Mouse (Mus musculus) left cerebral cortex, postnatal 10 days (tissue): ENCODE measurements around the gene Flt4. TPM values are rescaled to one million over a fixed set of nuclear protein-coding genes. Genes with fewer than 3 reads are reported as not detected.
"Not testable (repeated sequence)": the region's sequence is repeated elsewhere in the genome, so short reads cannot be mapped to it uniquely, and the experiment has no call there.

Experiments used
- DNase-seq, 2 experiments: peaks; one replicate each; pipeline ENCODE4 v3.0.0; 2021 to 2022; ENCODE audit warnings: low spot score in 2 of 2, mixed read lengths in 1 of 2; ENCODE audit errors: extremely low spot score in 1 of 2
- intact Hi-C: fragments of 180-260 bp; cut with DNase I; formaldehyde crosslinking; loops from one replicate; pipeline ENCODE4 v1.15.1; 2025
- total RNA-seq, 2 experiments: library from RNA; stranded (reverse); gene quantifications; 2 replicates each; pipeline ENCODE4 v1.2.3; 2021

The Flt4 gene
- total RNA-seq, result 1 to 10 TPM; 3.4 to 3.8 TPM

DNA sequence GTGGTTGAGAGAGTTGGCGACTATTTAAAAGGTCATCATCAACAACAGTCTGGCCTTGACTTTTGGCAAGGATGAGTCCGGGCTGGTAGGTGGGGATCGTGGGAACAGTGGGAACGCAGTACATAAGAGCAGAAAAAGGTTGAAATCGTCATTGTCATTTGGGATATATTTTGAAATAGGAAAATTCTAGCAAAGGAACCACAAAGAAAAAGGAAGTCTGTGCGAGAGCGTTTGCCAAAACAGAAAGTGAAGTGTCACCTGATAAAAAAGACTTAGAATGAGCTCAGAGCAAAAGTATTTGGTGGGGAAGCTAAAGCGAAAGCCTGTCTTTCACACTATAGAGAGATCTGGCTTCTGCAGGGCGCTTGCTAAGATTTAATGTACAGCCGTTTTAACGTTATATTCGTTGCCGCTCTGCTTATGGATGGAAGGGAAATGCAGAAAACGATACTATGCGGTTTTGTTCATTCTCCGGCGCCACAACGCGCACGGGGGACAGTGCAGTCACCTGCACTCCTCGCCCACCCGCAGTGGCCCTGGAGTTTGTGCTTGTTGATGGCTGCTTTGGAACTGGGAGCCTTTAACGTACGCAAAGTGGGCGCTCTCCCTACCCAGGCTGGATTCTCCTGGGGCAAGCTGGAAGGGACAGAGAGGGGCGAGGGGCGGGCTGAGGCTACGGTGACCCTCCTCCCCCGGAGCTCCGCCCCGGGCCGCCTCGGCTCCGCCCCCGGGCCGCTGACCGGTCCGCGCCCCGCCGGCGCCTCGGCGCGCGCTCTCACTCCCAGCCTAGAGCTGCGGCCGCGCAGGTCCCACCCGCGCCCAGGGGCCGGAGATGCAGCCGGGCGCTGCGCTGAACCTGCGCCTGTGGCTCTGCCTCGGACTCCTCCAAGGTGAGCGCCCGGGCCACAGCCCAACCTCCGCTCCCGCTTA lies at the start of gene Flt4:
Flt4 (plus strand) TSS at position 326 of the 930 bp plus-strand sequence.
- intact Hi-C loops, result not testable (repeated sequence)
- DNase-seq, result peak in 1 of 2 experiments; percentile 36

DNA sequence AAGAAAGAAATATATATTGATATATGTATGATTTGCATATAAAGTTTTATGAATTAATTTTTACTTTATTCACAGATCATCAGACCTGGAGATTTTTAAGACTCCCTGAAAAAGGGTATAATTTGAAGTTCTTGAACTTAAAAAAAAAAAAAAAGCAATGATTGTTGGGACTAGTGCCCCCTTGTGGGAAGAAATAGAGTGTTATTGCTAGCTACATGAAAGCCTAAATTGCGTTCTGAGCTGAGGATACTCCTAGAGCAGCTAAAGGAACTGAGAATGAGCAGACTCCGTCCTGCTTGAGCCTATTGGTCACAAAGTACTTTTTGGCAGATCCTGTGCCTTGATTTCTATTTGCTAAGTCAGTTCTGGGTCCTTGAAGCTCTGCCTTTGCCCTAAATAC lies 34.0 kb upstream of the Flt4 start:
- intact Hi-C loops, DNase-seq: not testable (repeated sequence)

DNA sequence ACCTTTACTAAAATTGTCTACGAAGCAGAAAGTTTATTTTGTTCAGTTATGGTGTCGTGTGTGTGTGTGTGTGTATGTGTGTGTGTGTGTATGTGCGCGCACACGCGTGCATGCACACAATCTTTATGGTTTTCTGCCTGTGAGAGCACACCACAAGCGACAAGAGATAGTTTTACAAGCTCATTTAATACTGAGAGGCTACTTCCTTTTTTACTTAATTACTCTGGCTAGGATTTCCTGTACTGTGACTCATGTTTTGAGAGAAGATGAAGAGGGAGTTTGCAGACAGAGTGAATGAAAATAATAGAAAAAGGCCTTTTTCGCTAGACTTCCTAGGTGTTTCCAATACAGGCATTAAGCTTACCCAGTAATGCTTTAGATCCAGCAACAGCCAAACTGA lies 28.6 kb upstream of the Flt4 start:
- intact Hi-C loops, DNase-seq: not testable (repeated sequence)

DNA sequence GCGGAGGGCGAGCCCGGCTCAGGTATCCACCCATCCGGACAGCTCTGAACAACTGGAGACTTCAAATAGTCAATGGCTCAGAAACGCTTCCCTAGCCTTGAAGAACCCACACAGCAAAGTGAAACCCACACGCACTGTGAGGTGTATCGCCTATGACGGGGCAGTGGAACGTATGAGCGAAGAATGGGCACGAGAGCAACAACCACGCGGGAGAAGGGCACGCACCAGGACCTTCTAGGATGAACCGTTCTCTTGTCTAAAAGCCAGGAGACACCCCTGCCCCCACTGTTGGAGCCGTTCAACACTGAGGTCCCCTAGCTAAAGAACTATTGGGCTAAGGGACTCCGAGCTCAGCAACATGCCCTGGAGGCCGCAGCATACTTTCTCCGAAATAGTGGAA lies 18.9 kb upstream of the Flt4 start:
- intact Hi-C loops, result no loop called here
- DNase-seq, result no peak

DNA sequence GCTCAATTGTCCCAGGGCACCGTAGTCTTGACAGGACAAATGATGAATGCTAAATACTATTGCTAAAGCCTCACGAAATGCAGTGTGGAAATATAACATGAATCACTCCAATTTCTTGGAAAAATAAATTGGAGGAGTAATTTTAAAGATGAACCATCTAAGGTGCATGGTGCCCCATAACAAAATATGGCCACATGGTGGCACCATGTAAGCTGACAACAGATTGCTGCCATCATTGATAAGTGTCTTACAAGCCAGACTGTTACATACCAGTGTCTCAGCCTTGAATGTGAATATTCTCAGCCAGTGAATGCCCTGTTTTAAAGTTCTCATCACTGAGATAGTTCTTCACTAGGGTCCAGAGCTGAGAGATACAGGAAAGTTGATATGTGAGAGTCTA lies 11.9 kb upstream of the Flt4 start:
- DNase-seq, intact Hi-C loops: not testable (repeated sequence)

DNA sequence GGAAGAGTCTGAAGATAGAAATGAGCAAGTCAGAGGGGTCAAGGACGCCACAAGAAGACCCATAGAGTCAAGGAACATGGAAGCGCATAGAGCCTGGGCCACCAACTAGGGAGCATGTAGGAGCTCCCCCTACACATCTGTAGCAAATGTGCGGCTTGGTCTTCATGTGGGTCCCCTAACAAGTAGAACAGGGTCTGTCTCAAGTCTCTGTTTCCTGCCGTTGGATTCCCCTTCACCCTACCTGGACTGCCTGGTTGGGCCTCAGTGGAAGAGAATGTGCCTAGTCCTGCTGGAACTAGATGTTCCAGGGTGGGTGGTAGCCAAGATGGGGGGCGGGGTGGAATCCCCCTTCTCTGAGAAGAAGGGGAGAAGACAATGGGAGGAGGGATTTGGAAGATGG lies 757 bp upstream of the Flt4 start:
- DNase-seq, intact Hi-C loops: not testable (repeated sequence)

DNA sequence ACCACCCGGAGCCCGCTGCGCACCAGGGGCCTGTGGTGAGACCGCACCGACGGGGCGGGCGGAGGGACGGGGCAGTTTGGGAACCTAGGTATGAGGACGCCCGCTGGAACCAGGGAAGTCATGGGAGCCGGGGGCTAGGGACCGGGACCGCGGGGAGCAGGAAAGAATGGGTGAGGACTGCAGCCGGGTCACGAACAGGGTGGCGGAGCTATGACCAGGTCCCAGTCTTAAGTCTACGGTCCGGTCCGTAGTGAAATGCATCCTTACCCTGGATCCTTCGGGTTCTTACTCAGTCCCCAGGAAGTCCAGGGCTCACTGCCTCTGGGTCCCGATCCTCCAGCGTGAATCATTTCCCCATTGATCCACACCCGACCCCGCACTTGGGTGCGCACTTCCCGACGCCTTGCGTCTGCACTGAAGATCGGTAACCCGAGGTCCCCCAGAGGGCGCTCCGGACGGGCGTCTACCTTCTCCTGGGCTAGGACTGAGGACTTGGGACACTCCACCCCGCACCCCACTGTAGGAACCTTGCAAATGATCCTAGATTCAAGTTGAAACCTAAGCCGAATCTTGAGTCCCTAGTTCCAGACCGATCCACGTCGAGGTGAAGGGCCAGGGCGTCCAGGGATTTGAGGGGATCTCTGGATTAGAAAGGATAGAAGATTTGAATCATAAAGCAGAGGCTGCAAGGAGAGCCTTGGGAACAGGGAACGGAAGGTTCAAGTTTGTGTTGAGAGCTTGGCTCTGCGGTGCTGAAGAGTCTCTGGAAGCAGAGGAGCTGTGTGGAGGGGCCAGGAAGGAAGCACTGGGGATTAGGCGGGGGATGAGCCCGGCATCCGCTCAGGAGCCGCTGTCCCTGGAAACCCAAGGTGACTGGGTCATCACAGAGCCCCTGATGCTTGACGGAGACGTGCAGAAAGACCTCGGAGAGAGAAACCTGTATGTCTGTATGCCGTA lies 1.1 kb downstream of the Flt4 start:
- intact Hi-C loops, result not testable (repeated sequence)
- DNase-seq, result peak in 1 of 2 experiments; percentile 57

DNA sequence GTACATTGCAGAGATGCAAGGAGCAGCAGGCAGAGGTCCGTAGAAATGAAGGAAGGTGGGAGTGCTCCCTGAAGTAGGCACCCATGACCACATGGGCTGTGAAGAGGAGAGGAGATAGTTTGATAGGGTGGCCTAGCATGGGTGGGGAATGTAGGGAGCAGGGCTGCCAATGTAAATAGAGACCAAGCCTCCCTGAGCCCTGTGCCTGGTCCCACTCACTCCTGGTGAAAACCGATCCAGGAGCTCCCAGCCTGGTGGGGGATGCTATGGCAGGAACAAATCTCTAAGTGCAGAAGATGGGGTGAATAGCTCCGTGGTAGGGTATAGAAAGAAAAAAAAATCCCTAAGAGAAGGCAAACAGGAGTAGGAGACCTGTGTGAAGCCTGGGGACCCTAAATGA lies 2.3 kb downstream of the Flt4 start:
- intact Hi-C loops, DNase-seq: not testable (repeated sequence)

DNA sequence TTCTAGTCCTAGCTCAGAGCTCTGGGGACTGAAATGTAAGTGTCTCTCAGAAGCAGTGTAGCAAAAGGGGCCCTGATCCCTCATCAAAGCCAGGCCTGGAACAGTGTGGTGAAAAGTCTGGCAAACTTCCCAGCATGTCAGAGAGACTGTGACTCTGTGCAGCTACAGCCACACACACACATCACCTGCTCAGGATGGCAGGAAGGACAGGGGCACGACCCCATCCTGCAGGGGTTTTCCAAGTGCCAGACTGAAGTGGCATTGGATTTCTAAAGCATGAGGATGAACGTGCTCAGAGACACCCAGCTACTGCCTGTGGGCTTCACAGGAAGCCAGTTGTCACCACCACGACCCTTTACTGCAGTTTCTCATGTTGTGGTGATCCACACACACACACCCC lies 3.1 kb downstream of the Flt4 start:
- intact Hi-C loops, result no loop called here
- DNase-seq, result no peak

DNA sequence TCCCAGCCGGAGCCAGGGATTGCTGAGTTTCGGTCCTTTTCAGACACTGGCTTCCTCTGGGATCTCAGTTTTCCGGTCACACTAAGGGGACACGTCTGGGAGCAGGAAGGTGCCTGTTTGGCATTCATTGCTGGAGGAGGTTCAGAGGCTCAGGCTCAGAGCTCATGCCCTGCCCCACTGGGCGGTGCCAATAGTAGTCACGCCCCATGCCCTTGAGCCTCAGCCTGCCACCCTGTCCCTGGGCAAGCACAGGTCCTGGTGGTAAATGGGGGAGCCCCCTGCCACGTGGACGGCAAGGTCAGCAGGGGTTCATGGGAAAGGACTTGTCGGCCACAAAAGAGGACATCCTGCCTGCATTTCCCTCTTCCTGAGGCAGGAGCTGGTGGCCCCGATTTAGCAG lies 4.3 kb downstream of the Flt4 start:
- DNase-seq, result peak in 1 of 2 experiments; percentile 41
- intact Hi-C loops, result no loop called here

DNA sequence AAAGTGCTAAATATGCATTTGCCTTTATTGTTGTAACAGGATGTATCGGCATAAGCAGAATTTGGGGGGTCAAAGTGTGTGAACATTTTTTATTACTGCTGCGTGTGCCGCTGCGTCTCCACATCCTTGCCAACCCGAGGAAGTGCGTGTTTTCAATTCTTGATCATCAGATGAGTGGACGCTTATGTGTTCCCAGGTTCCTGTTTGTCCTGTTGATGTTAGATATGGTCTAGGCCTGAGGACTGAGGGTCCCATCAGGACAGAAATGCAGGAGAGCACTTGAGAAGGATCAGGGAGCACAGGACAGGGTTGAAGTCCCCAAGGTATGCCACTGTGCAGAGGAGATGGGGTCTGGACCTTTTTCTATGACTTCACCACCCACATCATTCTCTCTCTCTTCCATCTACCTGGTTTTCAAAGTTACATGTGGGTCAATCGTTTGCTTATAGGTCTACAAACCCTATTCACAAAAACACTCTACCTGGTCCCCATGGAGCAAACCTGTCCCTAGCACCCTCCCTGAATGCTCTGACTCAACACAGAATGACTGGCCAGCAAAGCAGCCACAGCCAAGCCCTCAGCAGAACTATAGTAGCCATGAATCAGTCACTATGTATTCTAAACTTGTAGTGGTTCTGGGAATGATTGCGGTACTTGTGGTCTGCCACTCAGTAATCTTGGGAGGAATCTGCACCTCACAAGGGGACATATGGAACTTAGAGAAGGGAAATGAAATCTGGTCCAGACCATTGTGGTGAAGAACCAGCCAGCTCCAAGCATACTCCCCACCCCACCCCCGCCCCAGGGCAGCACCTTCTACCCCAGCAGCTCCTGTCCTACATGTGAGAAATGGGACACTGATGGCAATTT lies 7.0 kb downstream of the Flt4 start:
- no peak for DNase-seq
- intact Hi-C loops, result no loop called here

DNA sequence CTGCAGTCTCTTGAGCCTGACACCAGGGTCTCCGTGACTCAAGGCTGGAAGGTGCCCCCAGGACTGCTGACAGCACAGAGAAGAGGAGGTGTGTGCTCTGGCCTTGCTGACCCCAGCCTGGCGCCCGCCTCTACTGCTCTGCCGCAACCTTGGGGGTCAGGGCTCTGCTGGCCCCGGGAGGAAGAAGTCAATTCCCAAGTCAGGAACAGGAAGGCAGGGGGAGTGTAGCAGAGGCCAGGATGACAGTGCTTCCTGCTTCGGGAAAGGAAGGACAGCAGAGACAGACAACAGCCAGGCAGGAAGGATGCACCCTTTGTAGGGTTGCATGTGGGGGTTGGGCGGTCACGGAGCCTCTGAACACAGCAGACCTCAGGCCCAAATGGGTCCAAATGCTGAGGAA lies 9.4 kb downstream of the Flt4 start:
- DNase-seq, result no peak
- intact Hi-C loops, result no loop called here

DNA sequence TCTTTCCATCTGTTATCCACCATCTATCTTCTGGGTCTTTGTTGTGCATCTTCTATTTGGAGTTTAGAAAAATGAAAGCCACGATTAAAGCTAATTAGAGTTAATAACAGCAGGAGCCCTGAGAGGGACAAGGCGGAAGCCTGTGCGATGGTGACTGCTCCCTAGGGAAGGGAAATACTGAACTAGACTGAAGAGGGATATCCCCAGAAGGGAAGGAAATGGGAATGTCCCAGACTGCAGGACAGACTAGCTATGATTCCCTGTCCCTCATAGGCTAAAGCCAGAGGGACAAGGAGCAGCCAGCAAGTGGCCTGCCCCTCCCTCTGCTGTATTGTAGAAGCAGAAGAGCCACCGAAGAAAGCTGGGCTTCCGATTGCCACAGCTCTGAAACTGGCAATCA lies 12.9 kb downstream of the Flt4 start:
- no peak for DNase-seq
- intact Hi-C loops, result no loop called here

DNA sequence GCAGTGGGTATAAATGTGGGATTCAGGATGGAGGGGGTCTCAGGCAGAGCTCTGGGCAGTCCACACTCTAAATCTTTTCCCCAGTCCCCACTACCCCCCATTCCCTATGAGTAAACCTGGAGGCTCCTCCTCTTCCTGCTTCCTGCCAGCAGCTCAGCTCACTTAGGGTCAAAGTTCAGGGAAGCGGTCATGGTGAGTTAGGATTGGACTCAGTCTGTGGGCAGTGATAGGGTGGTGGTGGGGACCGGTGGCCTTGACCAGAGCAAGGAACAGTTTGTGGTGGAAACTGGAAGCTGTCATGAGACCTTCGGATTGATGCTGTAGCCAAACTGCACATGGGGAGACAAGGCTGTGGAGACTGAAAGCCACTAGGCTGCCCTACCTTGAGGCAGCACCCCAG lies 15.1 kb downstream of the Flt4 start:
- no peak for DNase-seq
- intact Hi-C loops, result no loop called here

DNA sequence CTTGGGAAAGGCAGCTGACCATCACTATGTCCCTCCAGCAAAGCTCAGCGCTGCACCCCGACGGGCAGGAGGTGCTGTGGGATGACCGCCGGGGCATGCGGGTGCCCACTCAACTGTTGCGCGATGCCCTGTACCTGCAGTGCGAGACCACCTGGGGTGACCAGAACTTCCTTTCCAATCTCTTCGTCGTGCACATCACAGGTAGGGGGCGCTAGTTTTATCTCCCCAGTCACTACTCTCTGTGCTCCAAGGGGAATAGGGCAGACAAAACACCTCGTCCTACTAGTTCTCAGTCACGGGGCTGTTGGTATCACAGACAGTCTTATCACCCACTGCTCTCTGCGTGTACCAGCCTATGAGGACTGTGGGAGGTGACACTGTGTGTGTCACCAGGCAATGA lies 16.8 kb downstream of the Flt4 start:
- intact Hi-C loops, result no loop called here
- no peak for DNase-seq

DNA sequence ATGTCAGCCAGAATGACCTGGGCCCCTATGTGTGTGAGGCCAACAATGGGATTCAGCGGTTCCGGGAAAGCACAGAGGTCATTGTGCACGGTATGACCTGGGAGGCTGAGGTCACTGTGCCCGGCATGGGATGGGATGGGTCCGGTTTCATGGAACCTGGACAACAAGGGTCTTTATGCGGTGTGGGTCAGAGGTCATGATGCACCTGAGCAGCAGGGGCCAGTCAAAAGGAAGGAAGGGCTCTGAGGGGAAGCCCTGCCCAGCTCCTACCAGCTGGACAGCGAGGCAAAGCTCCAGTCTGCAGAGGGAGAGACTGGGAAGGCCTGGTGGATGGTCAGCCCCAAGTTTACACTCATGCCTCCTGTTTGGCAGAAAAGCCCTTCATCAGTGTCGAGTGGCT lies 17.7 kb downstream of the Flt4 start:
- intact Hi-C loops, result no loop called here
- DNase-seq, result no peak

DNA sequence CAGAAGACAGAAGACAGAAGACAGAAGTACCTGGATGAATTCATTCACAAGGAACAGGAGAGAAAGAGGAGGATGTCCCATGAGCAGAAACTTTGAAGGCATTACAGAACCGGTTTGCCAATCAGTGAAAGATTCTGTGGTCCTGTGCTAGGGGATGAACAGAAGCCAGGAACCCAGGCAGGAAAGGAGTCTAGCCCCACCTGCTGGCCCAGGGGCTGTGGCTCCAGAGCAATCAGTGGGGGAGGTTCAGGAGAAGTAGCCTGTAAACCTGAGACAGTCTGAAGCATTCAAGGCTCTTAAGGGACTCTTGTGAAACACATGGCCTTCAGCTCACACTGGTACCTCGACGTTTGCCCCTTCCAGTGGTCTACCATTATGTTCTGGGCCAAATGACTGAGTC lies 22.1 kb downstream of the Flt4 start:
- intact Hi-C loops, result no loop called here
- no peak for DNase-seq

DNA sequence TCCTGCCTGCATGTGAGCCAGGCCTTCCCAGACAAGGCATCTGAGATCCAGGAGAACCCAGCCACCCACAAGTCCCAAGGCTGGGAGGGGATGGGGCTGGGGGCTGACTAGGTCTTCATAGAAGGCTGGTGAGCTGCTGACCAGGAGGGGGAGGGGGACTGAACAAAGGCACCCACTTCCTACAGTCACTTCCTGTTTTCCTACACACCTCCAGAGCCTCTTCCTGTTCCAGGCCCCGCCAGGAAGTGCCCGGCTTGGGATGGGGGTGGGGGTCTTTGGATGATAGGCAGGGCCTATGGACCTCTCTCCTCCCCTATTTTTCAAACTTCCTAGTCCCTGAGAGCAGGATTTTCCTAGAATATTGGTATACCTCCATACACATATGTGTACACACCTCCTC lies 23.2 kb downstream of the Flt4 start:
- intact Hi-C loops, result no loop called here
- DNase-seq, result peak in 1 of 2 experiments; percentile 77

DNA sequence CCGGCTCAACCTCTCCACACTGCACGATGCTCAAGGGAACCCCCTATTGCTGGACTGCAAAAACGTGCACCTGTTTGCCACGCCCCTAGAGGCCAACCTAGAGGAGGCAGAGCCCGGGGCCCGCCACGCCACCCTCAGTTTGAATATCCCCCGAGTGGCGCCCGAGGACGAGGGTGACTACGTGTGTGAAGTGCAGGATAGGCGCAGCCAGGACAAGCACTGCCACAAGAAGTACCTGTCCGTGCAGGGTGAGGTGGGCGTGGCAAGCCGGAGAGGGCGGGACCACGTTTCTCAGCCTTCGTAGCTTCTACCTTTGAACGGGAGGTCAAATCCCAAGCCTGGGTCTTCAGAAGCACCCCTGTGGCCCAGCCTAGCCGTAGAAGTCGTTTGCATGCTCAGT lies 25.0 kb downstream of the Flt4 start:
- DNase-seq, result no peak
- intact Hi-C loops, result no loop called here
